25 mouse cellular contexts compared by ENCODE assay signal in the genomic region with DNA sequence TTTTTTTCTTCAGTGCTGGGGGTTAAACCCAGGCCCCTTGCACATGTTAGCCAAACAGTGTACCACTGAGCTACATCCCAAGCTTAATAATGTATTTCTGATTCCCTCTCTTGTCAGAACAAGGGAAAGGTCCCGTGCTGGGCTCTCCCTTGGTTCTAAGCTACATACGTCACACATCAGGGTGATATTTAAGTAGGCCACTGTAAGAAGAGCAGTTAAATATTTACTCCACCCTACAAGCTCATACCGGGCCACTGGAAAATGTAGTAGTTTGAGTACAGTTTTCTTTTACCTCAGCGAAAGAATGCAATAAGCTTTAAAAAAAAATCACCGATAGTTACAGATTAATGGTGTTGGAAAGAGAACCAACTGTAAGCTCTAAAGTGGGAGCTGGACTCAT. TPM values are rescaled to one million over a fixed set of nuclear protein-coding genes. Genes with fewer than 3 reads are reported as not detected.
A peak's percentile ranks its signal among the peaks of the same experiment; 100 is the strongest.
DNase-seq lines count a peak whose midpoint lies in the region; ATAC-seq and TF ChIP-seq lines count a peak whose summit lies in the region.
"Had no signal": no experiment of that assay in that cellular context is flagged by ENCODE, and none has a peak within 500 bp of the region (broad histone marks: within the 10 kb centered on the region; RNA-seq: fewer than 3 reads in every experiment).

No protein-coding gene starts in this region.

- H3K9me3 ChIP-seq in kidney, embryonic 15.5 days (replicated peaks), result no peaks in the 10 kb centered on the region
- no peaks in the 10 kb centered on the region; the same call in 1 of the 2 replicates for H3K9me3 ChIP-seq in liver, postnatal 0 days (ENCODE audit: low read length)
- no peaks in the 10 kb centered on the region for H3K9me3 ChIP-seq in hindbrain, embryonic 11.5 days (ENCODE audit: control insufficient read depth, low read length)
- H3K9me3 ChIP-seq: embryonic facial prominence, embryonic 10.5 days; embryonic facial prominence, embryonic 13.5 days; forebrain, embryonic 12.5 days; forebrain, embryonic 15.5 days; heart, embryonic 10.5 days; heart, embryonic 13.5 days had no signal

- ATAC-seq in kidney, embryonic 15.5 days (replicated peaks; ENCODE audit: low FRiP score), result peak; percentile 68; the same call in 1 of the 2 replicates
- ATAC-seq in liver, postnatal 0 days, result peak; percentile 47; the same call in 1 of the 2 replicates
- no peak for ATAC-seq in hindbrain, embryonic 11.5 days (ENCODE audit: low FRiP score)
- ATAC-seq: forebrain, embryonic 15.5 days; hindbrain, embryonic 16.5 days had no signal

- DNase-seq in kidney, postnatal 25 days, result no peak
- no peak for DNase-seq in liver, postnatal 0 days
- DNase-seq in liver, result no peak
- DNase-seq in hindbrain, embryonic 11.5 days (ENCODE audit: low spot score), result no peak
- DNase-seq: adrenal gland, adult 2 months; adrenal gland, postnatal 14 days; cerebellum, adult 11-12 months; cerebellum, adult 8-10 months; cerebellum, postnatal 10 days; cerebellum, postnatal 36 days; embryo, embryonic 11 days; gastrocnemius, postnatal 25 days; heart, adult 2 months; heart, postnatal 14 days had no signal

- no peak overlapping the region for H3K4me2 ChIP-seq in kidney, embryonic 15.5 days
- no peak overlapping the region for H3K4me2 ChIP-seq in liver, postnatal 0 days (ENCODE audit: low read depth, low read length)
- H3K4me2 ChIP-seq in hindbrain, embryonic 11.5 days (replicated peaks; ENCODE audit: low read depth, low read length), result no peak overlapping the region
- H3K4me2 ChIP-seq: embryonic facial prominence, embryonic 13.5 days; forebrain, embryonic 12.5 days; forebrain, embryonic 15.5 days; heart, embryonic 13.5 days; hindbrain, embryonic 13.5 days had no signal

- H3K27ac ChIP-seq in kidney, embryonic 15.5 days, result peak overlapping the region; percentile 52
- H3K27ac ChIP-seq in liver, postnatal 0 days (ENCODE audit: low read depth), result no peak overlapping the region
- H3K27ac ChIP-seq in macrophage, result peak overlapping the region; percentile 98
- no peak overlapping the region for H3K27ac ChIP-seq in hindbrain, embryonic 11.5 days (ENCODE audit: low read depth, low read length)
- H3K27ac ChIP-seq: embryonic facial prominence, embryonic 10.5 days; embryonic facial prominence, embryonic 13.5 days; forebrain, embryonic 12.5 days; forebrain, embryonic 15.5 days; heart, adult 2 months; heart, embryonic 10.5 days; heart, embryonic 13.5 days; hindbrain, embryonic 13.5 days had no signal

- peaks cover 8% of the 10 kb centered on the region; the same call in 1 of the 2 replicates for H3K4me1 ChIP-seq in kidney, embryonic 15.5 days
- peaks cover 20% of the 10 kb centered on the region for H3K4me1 ChIP-seq in liver, postnatal 0 days (ENCODE audit: insufficient read depth)
- no peaks in the 10 kb centered on the region for H3K4me1 ChIP-seq in hindbrain, embryonic 11.5 days (replicated peaks; ENCODE audit: control insufficient read depth, insufficient read depth, low read length)
- H3K4me1 ChIP-seq: embryonic facial prominence, embryonic 10.5 days; embryonic facial prominence, embryonic 13.5 days; forebrain, embryonic 12.5 days; forebrain, embryonic 15.5 days; heart, embryonic 10.5 days; hindbrain, embryonic 13.5 days had no signal

- no peaks in the 10 kb centered on the region for H3K27me3 ChIP-seq in kidney, embryonic 15.5 days
- no peaks in the 10 kb centered on the region for H3K27me3 ChIP-seq in liver, postnatal 0 days (ENCODE audit: insufficient read depth, low read length)
- H3K27me3 ChIP-seq in hindbrain, embryonic 11.5 days (ENCODE audit: control insufficient read depth, insufficient read depth, low read length), result no peaks in the 10 kb centered on the region
- H3K27me3 ChIP-seq: embryonic facial prominence, embryonic 13.5 days; forebrain, embryonic 12.5 days; forebrain, embryonic 15.5 days; heart, embryonic 13.5 days; hindbrain, embryonic 13.5 days had no signal

- no peak overlapping the region for H3K4me3 ChIP-seq in kidney, embryonic 15.5 days (replicated peaks)
- H3K4me3 ChIP-seq in liver, postnatal 0 days (ENCODE audit: low read depth, low read length), result no peak overlapping the region
- no peak overlapping the region for H3K4me3 ChIP-seq in macrophage (ENCODE audit: inconsistent target)
- H3K4me3 ChIP-seq in hindbrain, embryonic 11.5 days (ENCODE audit: low read depth, low read length), result no peak overlapping the region
- H3K4me3 ChIP-seq: embryonic facial prominence, embryonic 10.5 days; embryonic facial prominence, embryonic 13.5 days; erythroblast, embryonic 14.5 days; forebrain, embryonic 12.5 days; forebrain, embryonic 15.5 days; heart, adult 2 months; heart, embryonic 10.5 days; heart, embryonic 13.5 days; hindbrain, embryonic 13.5 days had no signal

- no peak for TF ChIP-seq EP300 in liver, postnatal 0 days (IDR thresholded peaks at IDR 0.05; ENCODE audit: low read depth)

- 67% methylated on average over 5 of the region's 5 CpGs for WGBS in kidney, embryonic 15.5 days
- 74% methylated on average over 5 of the region's 5 CpGs for WGBS in liver, postnatal 0 days (ENCODE audit: insufficient replicate concordance)
- 96% methylated on average over 5 of the region's 5 CpGs for WGBS in macrophage (ENCODE audit: missing documents)
- 93% methylated on average over 5 of the region's 5 CpGs for WGBS in hindbrain, embryonic 11.5 days

- H3K9ac ChIP-seq in kidney, embryonic 15.5 days, result no peak overlapping the region
- no peak overlapping the region for H3K9ac ChIP-seq in liver, postnatal 0 days (replicated peaks)
- H3K9ac ChIP-seq in hindbrain, embryonic 11.5 days (ENCODE audit: low read depth, low read length), result no peak overlapping the region
- H3K9ac ChIP-seq: embryonic facial prominence, embryonic 13.5 days; forebrain, embryonic 12.5 days; forebrain, embryonic 15.5 days; heart, embryonic 13.5 days; hindbrain, embryonic 13.5 days had no signal

- H3K36me3 ChIP-seq in kidney, embryonic 15.5 days, result no peaks in the 10 kb centered on the region
- no peaks in the 10 kb centered on the region for H3K36me3 ChIP-seq in liver, postnatal 0 days (replicated peaks; ENCODE audit: insufficient read depth, low read length)
- no peaks in the 10 kb centered on the region for H3K36me3 ChIP-seq in macrophage (ENCODE audit: inconsistent target)
- H3K36me3 ChIP-seq in hindbrain, embryonic 11.5 days (ENCODE audit: control insufficient read depth, insufficient read depth, low read length), result no peaks in the 10 kb centered on the region
- H3K36me3 ChIP-seq: embryonic facial prominence, embryonic 10.5 days; embryonic facial prominence, embryonic 13.5 days; forebrain, embryonic 12.5 days; forebrain, embryonic 15.5 days; heart, embryonic 10.5 days; heart, embryonic 13.5 days; hindbrain, embryonic 13.5 days had no signal

- peaks cover 46% of the 10 kb centered on the region for H3K79me2 ChIP-seq in macrophage (ENCODE audit: inconsistent target)

- no peak for TF ChIP-seq CTCF in liver, postnatal 0 days (IDR thresholded peaks at IDR 0.05; ENCODE audit: low read depth)

RNA-seq across cellular contexts. Expression of a gene that starts 46.9 kb away (rescaled TPM):
- polyA plus RNA-seq in kidney, embryonic 15.5 days (2015; fragmentation: Nextera tagmentation; extraction: Ambion mirVana), result 15.9 and 16.1 TPM in 2 replicates
- 17.0 and 18.6 TPM in 2 replicates for polyA plus RNA-seq in liver, postnatal 0 days (2015; fragmentation: Nextera tagmentation; extraction: Ambion mirVana)
- total RNA-seq in macrophage (2018; cell fraction: chromatin; rRNA removed), result 10 to 100 TPM in 16 of 26 experiments, 1 to 10 TPM in 10; 5.6 to 29.9 (median 13.3) TPM
- total RNA-seq in macrophage (2018; cell fraction: cytosol; rRNA removed), result 10 to 100 TPM; 23.2 to 63.0 (median 43.8) TPM
- total RNA-seq in macrophage (2018; cell fraction: nucleus; rRNA removed), result 10 to 100 TPM; 18.9 to 48.7 (median 33.3) TPM
- 43.8 to 52.0 TPM (median 44.9 TPM) in 3 replicates for polyA plus RNA-seq in macrophage (2018)
- 3.5 and 4.6 TPM in 2 replicates for polyA plus RNA-seq in hindbrain, embryonic 11.5 days (2014; fragmentation: Nextera tagmentation; extraction: Ambion mirVana)
- polyA plus RNA-seq: erythroblast, embryonic 14.5 days had no signal

Comparison
In these comparisons a context has a peak if more than half of its experiments do, and no peak if none do; other contexts are left out.
1. H3K27ac ChIP-seq: peak in kidney, embryonic 15.5 days (single experiment) and macrophage (single experiment); none in liver, postnatal 0 days (single experiment) and hindbrain, embryonic 11.5 days (single experiment).